Mouse (Mus musculus): Measurements from ENCODE around the gene Hist1h3f. TPM values are rescaled to one million over a fixed set of nuclear protein-coding genes. Genes with fewer than 3 reads are reported as not detected.

Hist1h3f gene
- total RNA-seq (2021) (10 to 100 TPM; 16.8 to 18.0 TPM), polyA plus RNA-seq (2012; rRNA removed) (3.0 and 3.1 TPM in 2 replicates)
- long read RNA-seq = 0 reads

DNA sequence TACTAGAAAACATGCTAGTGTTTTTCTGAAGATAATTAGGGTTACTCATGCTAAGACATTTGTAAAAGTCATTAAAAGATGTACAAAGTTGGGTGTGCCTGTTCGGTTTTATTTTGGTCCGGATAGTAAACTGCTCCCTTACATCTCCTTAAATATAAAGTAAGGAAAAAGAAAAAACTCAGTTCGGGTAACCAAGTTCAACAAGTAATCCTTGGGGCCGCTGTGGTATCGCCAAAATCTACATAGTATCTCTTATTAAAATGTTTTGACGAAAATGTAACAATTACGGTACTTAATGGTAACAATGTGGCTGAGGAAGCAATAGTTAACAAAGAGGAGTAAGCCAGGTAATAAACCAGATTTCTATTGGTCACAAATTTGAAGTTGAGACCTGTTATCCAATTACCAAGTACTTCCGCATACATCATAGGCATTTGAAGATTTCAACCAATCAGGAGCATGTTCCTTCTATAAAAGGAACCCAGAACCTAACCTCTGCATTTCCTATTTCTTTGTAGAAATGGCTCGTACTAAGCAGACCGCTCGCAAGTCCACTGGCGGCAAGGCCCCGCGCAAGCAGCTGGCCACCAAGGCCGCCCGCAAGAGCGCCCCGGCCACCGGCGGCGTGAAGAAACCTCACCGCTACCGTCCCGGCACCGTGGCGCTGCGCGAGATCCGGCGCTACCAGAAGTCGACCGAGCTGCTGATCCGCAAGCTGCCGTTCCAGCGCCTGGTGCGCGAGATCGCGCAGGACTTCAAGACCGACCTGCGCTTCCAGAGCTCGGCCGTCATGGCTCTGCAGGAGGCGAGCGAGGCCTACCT lies at the start of gene Hist1h3f:
Gene Hist1h3f (plus strand): TSS at position 88 of the 822 bp plus-strand sequence.
- DNase-seq = peak; percentile 86

DNA sequence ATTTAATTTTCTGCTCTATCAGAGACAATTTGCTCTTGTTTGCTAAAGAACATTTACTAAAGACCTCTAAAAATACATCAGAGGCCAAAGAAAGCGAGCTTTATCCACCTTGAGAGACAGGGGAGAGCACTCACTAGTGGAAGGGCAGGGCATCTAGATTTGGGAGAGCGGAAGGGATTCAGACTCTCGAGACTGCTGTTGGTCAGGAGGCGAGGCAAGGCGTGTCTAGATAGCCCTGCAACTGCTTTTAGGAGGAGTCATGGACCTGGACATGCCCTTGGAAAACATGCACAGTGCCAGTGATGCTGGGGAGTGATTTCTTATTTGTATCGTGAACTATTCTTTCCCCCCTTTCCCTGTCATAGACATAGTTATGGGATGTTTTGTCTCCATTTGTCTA lies 48.3 kb upstream of the Hist1h3f start:
- DNase-seq = no peak

DNA sequence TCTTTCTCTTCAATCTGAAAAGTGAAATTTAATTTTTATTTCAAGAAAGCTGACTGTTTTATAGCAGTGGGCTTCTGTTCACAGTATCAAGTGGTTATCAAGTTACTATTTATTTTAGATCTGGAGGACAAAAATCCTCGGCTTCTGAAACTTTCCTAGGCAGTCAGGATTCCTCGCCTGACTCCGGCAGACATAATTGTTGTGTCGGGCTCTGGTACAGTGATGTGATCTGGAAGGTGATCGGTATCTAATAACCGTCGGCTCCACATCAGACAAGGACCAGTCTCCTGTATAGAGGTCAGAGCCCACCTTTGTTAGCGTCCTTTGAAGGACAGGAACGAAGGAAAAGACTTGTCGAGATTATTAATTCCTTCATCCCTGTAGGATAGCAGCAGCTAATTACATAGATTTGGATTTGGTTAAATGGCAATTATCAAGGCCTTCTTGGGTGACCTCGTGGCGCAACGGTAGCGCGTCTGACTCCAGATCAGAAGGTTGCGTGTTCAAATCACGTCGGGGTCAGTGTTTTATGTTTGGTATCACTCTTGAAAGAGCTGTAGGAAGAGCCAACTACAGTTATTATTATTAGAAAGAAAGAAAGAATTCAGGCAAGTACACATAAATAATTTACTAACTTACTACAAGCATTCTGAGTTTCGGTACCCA lies 46.1 kb upstream of the Hist1h3f start:
- DNase-seq = peak; percentile 45

DNA sequence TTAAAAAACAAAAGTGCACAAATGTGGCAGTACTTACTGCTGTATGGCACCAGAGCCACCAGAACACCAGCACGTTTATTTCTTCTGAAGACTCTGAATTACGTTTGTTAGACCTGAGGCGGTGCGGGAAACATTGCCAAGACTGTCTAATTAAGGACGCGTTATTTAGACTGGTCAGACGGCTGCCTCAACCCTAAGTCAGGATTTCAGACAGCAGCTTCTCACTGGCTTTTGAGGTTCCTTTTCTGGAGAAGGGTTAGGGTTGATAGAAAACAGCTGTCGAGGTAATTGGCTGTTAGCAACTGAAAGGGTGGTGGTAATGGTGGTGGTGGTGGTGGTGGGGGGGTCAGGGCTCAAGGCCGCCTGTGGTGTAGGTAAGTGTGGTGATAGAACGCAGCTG lies 45.2 kb upstream of the Hist1h3f start:
- DNase-seq = no peak

DNA sequence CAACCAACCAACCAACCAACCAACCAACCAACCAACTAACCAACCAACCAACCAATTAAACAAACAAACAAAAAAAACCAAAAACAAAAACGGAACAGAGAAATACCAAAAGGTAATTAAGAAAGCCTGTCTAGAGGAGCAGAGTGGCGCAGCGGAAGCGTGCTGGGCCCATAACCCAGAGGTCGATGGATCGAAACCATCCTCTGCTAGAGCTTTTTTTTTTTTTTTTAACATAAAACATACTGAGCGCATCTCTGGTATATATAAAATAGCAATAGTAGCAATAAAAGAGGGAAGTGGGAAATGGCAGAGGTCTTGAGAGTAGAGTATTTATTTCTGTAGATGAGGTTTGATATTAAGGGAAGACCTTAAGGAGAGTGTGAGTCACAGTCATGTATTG lies 43.9 kb upstream of the Hist1h3f start:
- no peak for DNase-seq

DNA sequence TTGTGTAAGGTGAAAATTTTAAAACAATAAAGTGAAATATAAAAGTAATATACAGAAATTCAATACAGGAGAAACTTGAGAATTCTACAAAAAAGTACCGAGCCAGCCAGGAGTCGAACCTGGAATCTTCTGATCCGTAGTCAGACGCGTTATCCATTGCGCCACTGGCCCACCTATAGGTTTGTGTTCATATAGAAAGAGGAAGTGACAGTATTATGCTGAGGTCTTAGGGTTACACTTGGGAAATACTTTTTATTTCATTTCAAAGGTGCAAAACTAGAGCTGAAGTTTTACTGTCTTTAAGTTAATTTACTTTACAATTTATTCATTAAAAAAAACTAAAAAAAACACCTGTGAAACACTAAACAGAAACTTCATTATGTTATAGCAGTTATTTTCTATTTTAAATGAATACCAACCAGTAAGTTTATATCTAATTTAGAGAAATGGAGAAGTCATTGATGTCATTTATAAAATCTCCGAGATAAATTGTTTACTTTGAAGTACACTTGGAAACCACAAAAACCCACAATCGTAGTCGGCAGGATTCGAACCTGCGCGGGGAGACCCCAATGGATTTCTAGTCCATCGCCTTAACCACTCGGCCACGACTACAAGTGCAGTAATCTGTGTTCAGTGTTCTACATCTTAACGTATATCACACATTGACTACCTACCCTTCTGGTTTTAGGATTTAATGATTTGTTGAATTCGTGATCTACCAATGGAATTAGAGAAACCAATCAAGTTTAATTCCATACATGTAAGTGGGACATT lies 43.2 kb upstream of the Hist1h3f start:
- DNase-seq = peak; percentile 80

DNA sequence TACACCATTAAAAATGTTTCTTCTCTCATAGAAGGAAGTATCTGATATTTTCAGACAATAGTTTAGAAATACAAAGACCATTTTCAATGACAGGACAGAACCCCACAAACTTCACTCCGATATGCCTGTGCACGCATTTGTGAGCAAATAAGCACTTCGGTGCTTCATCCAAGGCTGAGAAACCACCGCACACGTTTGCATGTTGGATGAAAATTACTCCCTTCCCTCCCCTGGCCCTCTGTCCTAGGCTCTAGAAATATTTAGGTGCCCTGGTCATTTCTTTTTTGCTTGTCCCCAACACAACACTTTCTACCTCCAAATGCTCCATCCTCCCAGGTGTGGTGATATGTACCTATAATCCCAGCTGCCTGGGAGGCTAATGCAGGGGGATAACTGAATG lies 42.3 kb upstream of the Hist1h3f start:
- DNase-seq = no peak

DNA sequence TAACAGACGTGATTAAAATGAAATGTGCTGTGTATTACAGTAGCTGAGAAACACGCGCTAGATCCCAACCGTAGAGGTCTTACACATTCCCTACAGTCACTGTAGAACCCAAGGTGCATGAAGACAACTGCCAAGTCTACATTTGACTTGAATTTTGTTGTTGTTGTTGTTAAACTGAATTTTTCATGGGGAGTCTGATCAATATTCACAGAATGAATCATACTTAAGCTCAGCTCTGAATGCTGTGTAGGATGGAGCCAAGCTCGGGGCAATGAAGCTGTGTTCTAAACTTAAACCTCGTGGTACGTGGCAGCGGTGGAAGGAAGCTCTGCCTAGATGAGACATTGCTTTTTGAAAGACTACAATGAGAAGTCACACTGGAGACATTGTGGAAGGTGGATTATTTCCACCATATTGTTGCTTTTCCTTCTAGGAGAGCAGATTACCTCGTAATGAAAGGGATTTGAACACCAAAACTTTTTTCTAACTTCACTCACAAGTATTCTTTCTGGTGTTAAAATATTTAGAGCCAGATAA lies 41.8 kb upstream of the Hist1h3f start:
- DNase-seq = no peak

DNA sequence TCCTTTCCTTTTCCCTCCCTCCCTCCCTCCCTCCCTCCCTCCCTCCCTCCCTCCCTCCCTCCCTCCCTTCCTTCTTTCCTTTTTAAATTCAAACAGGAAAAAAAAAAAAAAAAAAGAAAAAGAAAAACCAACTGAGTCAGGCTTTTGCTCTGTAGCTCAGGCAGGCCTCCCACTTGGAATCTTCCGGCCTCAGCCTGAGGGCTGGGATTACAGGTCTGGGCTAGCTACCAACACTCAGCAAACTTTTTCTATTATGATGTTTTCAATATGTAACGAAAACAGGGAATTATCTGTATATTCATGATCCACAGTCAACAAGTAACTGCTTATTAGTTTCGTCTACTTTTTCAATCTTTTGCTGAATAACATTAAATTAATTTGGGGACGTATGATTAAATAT lies 40.9 kb upstream of the Hist1h3f start:
- no peak for DNase-seq

DNA sequence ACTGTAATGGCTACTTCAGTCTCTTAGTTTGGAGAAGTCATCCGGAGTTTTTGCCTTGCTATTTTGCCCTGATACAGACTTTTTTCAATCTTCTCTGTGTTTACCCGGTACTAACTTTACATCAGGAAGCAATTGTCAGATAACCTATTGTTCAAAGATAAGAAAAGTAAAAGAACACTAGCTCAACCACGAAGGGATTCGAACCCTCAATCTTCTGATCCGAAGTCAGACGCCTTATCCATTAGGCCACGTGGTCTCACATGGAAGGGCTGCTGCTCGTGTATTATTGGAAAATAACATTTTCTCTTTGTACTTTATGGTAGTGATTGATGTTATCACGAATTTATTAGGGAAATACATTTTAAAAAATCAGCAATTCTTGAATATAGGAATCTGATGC lies 40.1 kb upstream of the Hist1h3f start:
- DNase-seq = peak; percentile 63

DNA sequence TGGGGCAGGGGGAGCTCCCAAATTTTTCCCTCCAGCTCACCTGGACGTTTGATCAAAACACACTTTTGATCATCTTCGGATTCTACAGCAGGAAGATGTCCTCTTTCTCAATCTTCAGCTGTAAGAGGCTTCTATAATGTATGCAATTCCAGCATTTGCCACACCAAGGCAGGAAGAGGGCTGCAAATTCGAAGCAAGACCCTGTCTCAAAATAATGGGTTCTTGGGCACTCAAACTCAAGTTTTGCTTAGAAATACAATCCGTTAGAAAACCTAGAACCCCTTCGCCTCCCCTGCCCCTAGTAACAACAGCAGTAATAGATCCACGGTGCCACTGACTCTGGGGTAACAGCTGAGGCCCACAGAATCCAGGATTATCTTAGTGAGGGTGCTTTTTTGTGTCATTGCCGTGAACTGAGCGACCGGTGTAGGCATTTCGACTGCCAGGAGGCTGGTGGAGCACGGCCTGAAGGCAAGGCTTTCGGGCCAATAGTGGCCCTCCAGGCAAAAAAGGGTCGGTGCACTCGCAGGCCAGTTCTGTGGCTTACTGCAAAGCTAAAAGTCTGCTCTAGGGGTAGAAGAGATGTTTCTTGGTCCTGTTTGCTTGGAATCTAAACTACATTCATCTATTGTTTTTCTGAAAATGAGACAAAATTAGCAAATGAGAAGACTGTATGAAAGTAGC lies 38.0 kb upstream of the Hist1h3f start:
- DNase-seq = no peak

DNA sequence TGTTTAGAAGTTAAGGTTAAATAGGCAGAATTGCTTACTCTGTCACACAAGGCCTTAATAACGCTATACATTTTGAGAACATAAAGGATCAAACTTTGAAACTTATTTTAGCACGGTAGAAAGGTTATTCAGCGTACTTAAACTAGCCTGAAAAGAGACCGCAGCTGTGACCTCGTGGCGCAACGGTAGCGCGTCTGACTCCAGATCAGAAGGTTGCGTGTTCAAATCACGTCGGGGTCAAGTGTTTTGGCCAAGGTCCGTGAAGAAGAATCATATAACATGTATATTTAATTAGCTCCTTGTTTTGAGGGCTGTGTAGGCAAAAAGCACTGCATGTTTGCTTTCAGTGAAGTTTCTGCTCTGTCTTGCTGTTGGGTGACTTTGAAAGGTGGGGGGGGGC lies 37.5 kb upstream of the Hist1h3f start:
- DNase-seq = peak; percentile 74

DNA sequence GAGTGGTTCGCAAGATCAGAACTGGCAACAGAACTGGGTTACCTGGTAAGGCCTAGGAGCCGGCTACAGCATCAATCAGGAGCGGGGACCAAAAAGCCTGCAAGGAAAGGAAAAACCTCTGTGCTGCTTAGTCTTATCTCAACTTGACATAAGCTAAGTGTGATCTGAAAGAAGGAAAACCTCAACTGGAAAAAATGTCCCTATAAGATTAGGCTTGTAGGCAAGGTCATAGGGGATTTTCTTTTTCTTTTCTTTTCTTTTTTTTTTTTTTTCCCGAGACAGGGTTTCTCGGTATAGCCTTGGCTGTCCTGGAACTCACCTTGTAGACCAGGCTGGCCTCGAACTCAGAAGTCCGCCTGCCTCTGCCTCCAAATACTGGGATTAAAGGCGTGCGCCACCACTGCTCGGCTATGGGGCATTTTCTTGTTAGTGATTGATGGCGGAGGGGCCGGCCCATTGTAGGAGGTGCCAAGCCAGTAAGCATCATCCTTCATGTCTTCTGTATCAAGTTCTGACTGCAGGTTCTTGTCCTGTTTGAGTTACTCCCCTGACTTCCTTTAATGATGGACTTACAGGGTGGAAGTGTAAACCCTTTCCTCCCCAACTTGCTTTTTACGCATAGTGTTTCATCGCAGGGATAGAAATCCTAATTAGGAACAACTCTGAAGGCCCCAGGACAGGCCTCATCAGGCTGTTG lies 36.9 kb upstream of the Hist1h3f start:
- DNase-seq = peak; percentile 22

DNA sequence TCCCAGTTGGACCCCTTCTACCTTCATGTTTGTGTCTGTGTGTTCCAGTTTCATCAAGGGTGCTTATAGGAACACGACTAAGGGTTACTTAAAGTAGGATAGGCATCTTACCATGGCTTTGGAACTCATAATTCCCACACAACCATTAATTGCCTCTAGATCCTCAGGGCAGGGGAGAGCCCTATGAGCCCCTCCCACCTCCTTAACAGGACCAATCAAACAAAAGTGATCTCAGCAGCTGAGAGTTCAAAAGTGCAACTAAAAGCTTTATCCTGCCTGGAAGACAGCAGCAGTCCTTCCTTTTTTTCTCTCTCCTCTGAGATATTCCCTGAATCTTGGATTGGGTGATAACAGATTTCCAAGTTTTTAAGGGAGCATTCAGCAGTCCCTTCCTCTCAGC lies 33.7 kb upstream of the Hist1h3f start:
- DNase-seq = no peak

DNA sequence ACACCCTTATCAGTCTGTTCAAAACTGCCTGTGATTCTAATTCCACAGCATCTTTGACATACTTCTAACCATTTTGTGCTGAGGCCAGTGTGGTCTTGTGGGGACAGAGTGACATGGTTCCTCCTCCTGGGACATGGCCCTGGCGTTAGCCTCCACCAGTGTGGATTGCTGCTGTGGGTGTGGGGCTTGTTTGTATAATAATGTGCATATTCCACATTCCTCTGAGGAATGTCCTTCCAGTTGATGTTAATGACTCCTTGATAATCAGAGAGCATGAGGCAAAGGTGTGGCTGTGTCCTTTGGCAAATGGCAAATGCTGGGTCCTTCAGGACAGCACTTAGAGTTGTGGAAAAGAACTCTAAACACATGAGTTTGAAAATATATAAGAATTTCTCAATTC lies 30.3 kb upstream of the Hist1h3f start:
- DNase-seq = no peak

DNA sequence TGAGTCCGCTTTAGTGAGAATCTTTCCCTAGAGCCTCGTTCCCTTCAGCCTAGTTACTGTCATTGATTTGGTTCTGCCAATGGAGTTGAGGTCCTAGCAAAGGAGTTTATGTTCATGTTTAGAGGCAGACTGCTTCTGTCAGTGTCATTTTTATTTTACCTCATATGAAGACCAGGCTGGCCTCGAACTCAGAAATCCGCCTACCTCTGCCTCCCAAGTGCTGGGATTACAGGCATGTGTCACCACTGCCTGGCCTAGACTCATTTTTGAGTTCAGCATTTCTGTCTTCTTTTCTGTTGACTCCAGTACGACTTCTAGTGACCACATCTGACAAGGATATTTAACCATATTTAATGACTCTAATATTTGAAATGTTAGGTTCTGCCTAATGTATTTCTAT lies 28.6 kb upstream of the Hist1h3f start:
- DNase-seq = no peak

DNA sequence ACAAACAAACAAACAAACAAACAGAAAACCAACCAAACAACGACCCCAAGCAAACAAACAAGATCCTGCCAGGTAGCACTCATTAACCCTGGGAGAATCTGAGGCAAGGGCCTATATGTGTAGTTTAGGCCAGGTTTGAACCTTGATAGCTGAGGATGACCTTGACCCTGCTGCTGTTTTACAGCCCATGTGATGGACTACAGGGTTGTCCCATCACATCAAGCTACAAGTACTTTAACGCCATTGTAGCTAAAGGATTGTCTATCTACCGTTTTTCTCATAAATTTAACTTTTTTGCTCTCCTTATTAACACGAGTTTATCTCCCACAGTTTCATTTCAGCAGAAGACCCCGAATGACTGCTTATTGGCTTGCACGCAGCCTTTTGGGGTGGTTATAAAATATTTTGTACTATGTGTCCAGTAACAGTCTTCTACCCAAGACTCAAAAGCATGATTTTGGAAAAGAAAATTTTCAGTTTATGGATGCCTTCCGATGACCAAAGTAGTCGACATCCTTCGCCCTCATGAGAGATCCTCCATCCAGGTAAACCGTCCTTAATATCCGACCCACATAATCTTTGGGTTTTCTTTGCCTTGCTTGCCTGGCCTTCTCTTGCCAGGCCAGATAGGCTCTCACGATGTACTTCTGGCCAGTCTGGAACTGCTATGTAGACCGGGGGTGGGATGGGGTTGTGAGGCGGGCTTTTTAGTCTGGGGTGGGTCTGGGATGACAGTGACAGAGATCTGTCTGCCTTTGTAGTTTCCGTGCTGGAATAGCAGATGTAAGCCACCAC lies 27.8 kb upstream of the Hist1h3f start:
- DNase-seq = no peak

DNA sequence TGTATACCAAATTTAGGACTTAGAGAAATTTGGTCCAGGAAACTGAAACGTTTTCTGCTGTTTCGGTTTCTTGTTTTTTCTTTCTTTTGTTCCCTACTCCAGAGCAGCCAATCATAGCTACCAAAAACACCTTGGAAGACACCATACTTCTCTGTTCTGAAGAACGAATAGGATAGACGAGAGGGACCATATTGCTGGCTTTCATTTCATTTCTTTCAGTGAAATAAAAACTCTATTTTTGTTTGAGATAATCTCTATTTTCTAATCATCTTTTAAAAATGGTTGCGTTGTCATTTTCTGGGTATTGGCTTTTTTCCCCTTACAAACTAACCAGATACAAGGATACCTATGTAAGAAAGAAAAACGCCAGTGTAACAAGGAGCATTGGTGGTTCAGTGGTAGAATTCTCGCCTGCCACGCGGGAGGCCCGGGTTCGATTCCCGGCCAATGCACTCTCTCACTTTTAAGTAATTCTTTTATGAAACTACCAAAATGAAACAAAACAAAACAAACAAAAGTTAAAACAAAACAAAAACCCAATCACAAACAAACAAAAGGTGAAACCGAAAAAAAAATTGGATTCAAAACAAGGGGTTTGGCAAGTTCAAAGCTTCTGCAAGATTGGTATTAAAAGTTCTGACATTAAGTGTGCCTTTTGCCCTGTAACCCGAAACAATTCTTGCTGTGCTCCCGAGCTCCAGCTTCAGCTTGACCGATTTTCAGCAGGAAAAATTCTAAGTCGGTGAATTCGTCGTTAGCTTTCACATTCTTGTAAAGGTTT lies 26.8 kb upstream of the Hist1h3f start:
- peak; percentile 75 for DNase-seq

DNA sequence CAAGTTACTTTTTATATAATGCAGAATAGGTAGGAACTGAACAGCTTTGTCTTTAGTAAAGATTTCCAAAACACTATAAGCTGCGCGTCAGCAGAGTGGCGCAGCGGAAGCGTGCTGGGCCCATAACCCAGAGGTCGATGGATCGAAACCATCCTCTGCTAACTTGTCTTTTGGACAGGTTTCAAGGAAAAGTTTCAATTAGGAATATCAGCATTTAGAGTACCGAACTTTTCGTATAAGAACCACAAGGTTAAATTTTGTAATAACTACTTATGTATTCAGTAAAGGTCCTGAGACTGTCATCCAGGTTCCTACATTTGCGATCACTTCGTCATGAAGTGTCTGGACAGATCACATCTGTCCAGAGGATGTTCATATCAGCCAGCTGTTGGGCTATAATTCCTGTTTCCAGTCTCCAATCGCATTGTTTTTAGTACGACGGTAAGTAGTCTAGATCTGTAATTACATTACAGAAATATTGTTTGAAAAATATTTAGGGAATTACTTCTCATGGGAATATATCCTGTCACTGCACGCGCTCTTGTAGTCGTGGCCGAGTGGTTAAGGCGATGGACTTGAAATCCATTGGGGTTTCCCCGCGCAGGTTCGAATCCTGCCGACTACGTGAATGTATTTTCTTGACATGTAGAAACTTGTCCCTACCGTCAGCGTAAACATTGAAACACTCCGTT lies 26.1 kb upstream of the Hist1h3f start:
- peak; percentile 91 for DNase-seq

All from adrenal gland, adult 2 months (tissue).